Mouse (Mus musculus): ENCODE measurements around the gene Gm14525.
"Not testable (repeated sequence)": the region's sequence is repeated elsewhere in the genome, so short reads cannot be mapped to it uniquely, and the experiment has no call there.

Gene Gm14525

DNA sequence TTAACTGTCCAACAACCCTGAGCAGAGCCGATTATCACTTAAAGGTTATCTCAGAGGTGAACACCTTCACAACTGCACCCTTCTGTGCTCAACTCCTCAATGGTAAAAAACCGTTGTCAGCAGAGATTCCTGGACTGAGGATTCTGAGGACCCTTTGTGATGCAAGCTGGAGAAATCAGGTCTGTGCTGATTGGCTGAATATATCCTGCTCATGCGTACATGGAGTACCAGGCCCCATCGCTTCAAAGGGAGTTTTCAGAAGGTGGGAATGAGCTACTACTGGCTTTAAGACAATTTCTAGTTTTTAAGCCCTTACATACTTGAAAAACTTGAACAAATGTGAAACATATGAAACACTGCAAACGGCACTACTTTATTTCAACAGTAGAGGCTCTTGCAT lies at the start of gene Gm14525:
TSS of gene Gm14525 (minus strand) at position 101 of the 400 bp plus-strand sequence.
- not testable (repeated sequence) for DNase-seq (ENCODE audit: low read depth)
